Mouse (Mus musculus): Measurements from ENCODE around the gene Slc41a2.

DNA sequence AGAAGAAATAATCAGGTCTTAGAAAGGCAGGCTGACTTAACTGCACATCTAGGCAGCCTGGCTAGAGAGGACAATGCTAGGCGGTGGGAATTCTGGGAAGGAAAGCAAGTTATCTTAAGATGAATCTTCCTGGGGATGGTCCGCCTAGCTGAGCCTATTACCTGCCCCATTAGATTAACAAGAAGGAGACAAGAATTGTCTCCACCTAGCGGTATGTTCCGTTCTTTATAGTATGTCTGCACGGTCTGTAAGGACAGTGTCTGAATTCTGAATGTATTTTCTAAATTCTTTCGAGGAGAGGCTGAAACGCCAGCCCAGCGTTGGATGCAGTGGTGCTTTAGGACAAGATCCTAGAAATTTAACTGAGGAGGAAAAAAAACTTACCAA, 16.6 kb upstream of the Slc41a2 start:
- TF ChIP-seq CTCF (IDR thresholded peaks at IDR 0.05; ENCODE audit: low read depth, low read length): no peak
- TF ChIP-seq GATA1 (IDR thresholded peaks at IDR 0.05; ENCODE audit: borderline replicate concordance, low read length): no peak
- TF ChIP-seq TAL1 (conservative IDR thresholded peaks at IDR 0.05; ENCODE audit: low read depth, low read length): no peak
- TF ChIP-seq GATA2 (IDR thresholded peaks at IDR 0.05; ENCODE audit: borderline replicate concordance, low read depth, low read length): no peak
